Mouse (Mus musculus) embryonic fibroblast, embryonic 13.5 days (primary cell): ENCODE measurements at regions not wholly inside any gene's neighbourhood (a gene's known extent, or its start where the extent isn't known, plus 50 kb on each side); places are given as distances from the start of the nearest gene placed in this dataset.

Source experiments
- CTCF ChIP-seq: IDR thresholded peaks from 2 replicates; pipeline ENCODE4 v1.5.1; 2011; ENCODE audit warnings: mild to moderate bottlenecking, control low read depth, low read length, moderate library complexity, borderline replicate concordance; ENCODE audit not compliant: insufficient read depth
- POLR2A ChIP-seq: IDR thresholded peaks from 2 replicates; pipeline ENCODE4 v1.6.1; 2011; ENCODE audit warnings: low read depth, mild to moderate bottlenecking, control low read depth, low read length, moderate library complexity

GRCm38 (mm10) chr9:89813616-89814318, 75.5 kb upstream of the Ankrd34c start:
- TF ChIP-seq POLR2A: no peak
- no peak for TF ChIP-seq CTCF
